ENCODE assay signal across 18 mouse cellular contexts in genomic region chr7:92240908-92241307, GRCm38 (mm10).
"Had no signal": no experiment of that assay in that cellular context is flagged by ENCODE, and none has a peak within 500 bp of the region (broad histone marks: within the 10 kb centered on the region; RNA-seq: fewer than 3 reads in every experiment).

No protein-coding gene starts in this region.

- H3K4me3 ChIP-seq: kidney, embryonic 15.5 days; limb, embryonic 10.5 days; limb, embryonic 13.5 days; liver, embryonic 12.5 days; liver, embryonic 15.5 days; stomach, embryonic 15.5 days had no signal

- H3K27ac ChIP-seq: kidney, embryonic 15.5 days; limb, embryonic 10.5 days; limb, embryonic 13.5 days; liver, embryonic 12.5 days; liver, embryonic 15.5 days; stomach, embryonic 15.5 days had no signal

- H3K4me1 ChIP-seq: kidney, embryonic 15.5 days; liver, embryonic 12.5 days; liver, embryonic 15.5 days; stomach, embryonic 15.5 days had no signal

- DNase-seq: kidney, adult 8-10 months; kidney, postnatal 14 days; kidney, postnatal 4 days; liver; lung, adult 2 months; lung, postnatal 14 days; lung, postnatal 4 days; midbrain, embryonic 14.5 days; right cerebral cortex, postnatal 14 days; spleen, adult 18-20 months; thymus, postnatal 14 days; thymus, postnatal 4 days had no signal

- H3K27me3 ChIP-seq: kidney, embryonic 15.5 days; limb, embryonic 13.5 days; liver, embryonic 12.5 days; liver, embryonic 15.5 days; stomach, embryonic 15.5 days had no signal

- H3K36me3 ChIP-seq: kidney, embryonic 15.5 days; limb, embryonic 10.5 days; limb, embryonic 13.5 days; liver, embryonic 12.5 days; liver, embryonic 15.5 days; stomach, embryonic 15.5 days had no signal
